Mouse (Mus musculus) embryo, embryonic 10 days (tissue): ENCODE data around the gene Tenm3.

Source experiments
- DNase-seq: peaks from one replicate; pipeline ENCODE4 v3.0.0-alpha.2; 2015; ENCODE audit warnings: low spot score

Tenm3 gene

GRCm38 (mm10) chr8:48579144-48579543 lies 264.6 kb downstream of the Tenm3 start:
- DNase-seq: no peak

- DNase-seq: no peak
Observed at GRCm38 (mm10) chr8:48572941-48573340, 270.8 kb downstream of the Tenm3 start.

- no peak for DNase-seq
Observed at GRCm38 (mm10) chr8:48572345-48572744, 271.4 kb downstream of the Tenm3 start.

- DNase-seq: no peak
Observed at GRCm38 (mm10) chr8:48568608-48569007, 275.1 kb downstream of the Tenm3 start.

GRCm38 (mm10) chr8:48567929-48568607 lies 275.7 kb downstream of the Tenm3 start:
- no peak for DNase-seq

- no peak for DNase-seq
Observed at GRCm38 (mm10) chr8:48560227-48560626, 283.5 kb downstream of the Tenm3 start.

GRCm38 (mm10) chr8:48555546-48556141 lies 288.1 kb downstream of the Tenm3 start:
- peak; percentile 81 for DNase-seq

DNA sequence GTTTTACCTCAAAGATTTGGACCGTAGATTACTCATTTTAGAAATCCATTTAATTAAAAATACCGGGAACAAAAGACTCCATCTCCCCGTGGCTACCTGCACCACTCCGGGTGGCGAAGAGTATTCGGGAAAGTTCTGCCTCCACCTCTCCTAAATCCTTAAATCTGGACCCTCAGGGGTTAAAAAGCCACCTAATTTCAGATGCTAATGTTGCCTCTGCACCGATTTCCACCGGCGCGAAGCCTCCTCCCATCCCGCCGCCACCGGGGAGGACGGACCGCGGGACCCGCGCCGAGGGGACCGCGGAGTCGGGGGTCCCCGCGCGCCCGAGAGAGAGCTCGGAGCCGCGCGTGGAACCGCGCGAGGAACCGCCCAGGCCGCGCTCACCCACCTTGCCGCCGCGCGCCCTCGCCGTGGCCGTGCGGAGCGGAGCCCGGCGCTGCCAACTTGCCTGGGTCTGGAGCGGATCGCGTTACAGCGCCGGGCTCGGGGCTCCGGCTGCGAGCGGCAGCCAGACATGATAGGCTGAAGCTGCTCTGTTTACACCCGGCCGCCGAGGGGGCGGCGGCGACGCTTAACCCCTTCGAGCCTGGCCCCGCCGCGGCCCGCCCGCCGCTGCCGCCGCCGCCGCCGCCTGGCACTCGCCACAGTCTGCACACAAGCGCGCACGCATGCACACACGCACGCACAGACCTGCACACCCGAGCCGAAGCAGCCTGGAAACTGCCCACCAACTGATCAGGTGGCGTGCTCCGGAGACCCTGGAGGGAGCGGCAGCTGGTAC lies 288.8 kb downstream of the Tenm3 start:
- peak; percentile 88 for DNase-seq

- DNase-seq: peak; percentile 60
Observed at GRCm38 (mm10) chr8:48553791-48554288, 289.9 kb downstream of the Tenm3 start.

- DNase-seq: no peak
Observed at GRCm38 (mm10) chr8:48552306-48552705, 291.4 kb downstream of the Tenm3 start.

- DNase-seq: no peak
Observed at GRCm38 (mm10) chr8:48551370-48551769, 292.4 kb downstream of the Tenm3 start.

DNA sequence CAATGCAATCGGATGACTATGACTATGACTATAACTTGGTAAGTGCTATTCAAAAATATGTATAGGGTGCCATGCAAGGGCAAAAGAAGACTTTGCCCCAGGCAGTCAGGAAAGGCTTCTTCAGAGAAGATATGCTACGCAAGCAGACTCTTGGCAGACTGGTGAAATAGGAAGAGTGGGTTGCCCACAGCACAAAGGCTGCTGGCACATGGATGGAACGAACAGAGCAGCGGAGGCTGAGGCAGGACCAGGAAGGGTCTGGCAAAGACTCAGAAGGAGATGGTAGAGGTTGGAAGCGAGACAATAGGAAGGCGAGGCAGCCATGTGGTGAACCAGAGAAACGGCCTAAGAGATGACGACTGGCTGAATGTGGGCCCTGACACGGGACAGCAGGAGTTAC lies 294.8 kb downstream of the Tenm3 start:
- DNase-seq: no peak

DNA sequence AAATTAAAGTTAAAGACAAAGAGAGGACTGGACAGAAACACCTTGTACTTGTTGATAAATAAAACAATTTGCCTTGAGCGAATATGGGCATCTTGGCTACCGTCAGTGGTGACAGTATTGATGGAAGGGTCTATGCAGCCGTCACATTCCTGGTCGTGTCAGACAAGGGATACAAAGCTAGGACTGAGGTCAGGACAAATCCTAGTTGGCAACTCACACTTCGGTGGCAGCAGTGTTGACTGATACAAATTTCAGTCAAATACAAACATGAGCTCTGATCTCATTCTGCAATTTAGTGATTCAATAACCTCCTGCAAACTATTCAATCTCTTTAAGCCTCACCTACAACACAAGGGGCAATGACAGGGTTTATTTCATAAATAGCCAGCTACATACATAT lies 298.1 kb downstream of the Tenm3 start:
- no peak for DNase-seq

GRCm38 (mm10) chr8:48544840-48545239 lies 298.9 kb downstream of the Tenm3 start:
- no peak for DNase-seq

DNA sequence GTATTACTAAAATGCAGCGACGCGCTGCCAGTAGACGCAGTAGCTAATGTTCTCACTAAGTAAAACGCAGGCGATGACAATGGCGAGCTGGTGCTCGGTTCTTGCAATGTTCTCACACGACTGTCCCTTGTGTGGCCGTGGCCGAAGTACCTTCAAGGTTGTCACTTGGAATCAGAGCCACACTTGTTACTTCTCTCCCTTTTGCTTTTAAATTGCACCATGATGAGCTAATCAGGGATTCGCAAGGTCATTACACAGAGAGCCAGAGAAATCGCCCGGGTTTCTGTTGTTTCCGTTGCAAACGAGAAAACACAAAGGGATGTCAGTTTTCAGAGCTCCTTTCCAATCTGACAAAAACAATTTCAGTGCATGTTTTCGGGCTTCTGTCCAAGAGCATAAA lies 301.6 kb downstream of the Tenm3 start:
- DNase-seq: no peak

- peak; percentile 68 for DNase-seq
Observed at GRCm38 (mm10) chr8:48540894-48541293, 302.9 kb downstream of the Tenm3 start.

- no peak for DNase-seq
Observed at GRCm38 (mm10) chr8:48535833-48536232, 307.9 kb downstream of the Tenm3 start.

- no peak for DNase-seq
Observed at GRCm38 (mm10) chr8:48531795-48532194, 312.0 kb downstream of the Tenm3 start.

DNA sequence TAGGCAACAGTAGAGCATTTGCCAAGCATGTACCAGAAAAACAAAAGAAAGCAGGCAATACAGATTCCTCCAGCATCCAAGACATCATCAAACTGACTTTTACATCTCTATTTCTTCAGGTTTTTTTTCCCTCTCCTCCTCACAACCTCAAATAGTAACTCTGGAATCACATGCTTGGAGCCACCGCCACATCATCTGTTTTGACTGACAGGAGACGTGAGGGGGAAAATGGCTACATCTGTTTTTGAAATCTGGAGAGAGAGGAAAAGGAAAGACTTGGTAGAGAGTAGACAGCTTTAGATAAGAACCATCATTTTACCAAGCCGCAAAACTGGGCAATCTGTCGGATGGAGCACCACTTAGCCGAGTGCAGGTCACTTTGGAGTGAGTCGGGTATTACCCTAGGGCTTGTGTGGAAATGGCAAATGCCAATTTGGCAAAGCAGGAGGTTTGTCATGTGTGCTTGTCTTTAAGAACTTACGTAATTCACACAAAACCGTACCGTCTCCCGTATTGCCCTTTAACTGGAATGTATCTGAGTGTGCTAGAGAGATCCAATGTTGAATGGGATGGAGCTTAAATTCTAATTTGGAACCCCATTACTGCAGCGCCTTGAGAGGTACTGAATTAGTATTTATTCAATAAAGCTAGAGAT lies 312.7 kb downstream of the Tenm3 start:
- DNase-seq: no peak

- no peak for DNase-seq
Observed at GRCm38 (mm10) chr8:48527418-48527817, 316.3 kb downstream of the Tenm3 start.

- DNase-seq: no peak
Observed at GRCm38 (mm10) chr8:48522536-48523123, 321.1 kb downstream of the Tenm3 start.

DNA sequence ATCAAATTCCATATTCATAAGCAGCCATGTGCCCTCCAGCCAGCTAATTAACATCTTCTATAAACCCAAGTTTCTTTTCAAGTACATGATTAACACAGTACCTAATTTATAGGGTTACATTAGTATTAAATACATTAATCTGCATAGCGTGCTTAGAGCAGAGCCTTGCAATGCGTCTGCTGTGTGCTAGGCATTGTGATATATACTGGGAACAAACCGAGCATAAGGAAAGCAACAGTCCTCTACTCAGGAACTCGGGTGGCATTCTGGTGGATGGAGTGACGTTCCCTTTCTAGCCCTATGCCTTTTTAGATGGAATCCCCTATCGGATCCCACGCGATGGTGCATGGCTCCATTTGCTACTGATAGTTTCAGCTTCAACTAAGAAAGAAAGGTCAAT lies 321.7 kb downstream of the Tenm3 start:
- no peak for DNase-seq
